Mouse (Mus musculus): ENCODE measurements around the gene Lyz2. TPM values are rescaled to one million over a fixed set of nuclear protein-coding genes. Genes with fewer than 3 reads are reported as not detected.
"Not testable (repeated sequence)": the region's sequence is repeated elsewhere in the genome, so short reads cannot be mapped to it uniquely, and the experiment has no call there.

Gene Lyz2
- 10 to 100 TPM; 18.8 to 20.3 TPM for total RNA-seq (2021)
- long read RNA-seq, experiment 1, transcript Lyz2-201 (4 exons, 1,316 nt) = major isoform, 27 of 28 reads
- long read RNA-seq, experiment 1, partial matches to known transcripts = 1 of 28 reads
- long read RNA-seq, experiment 1, other reads (novel, unspliced or antisense) = 0 of 28 reads
- long read RNA-seq, experiment 2, transcript Lyz2-201 (4 exons, 1,316 nt) = major isoform, 25 of 26 reads
- long read RNA-seq, experiment 2, partial matches to known transcripts = 1 of 26 reads
- long read RNA-seq, experiment 2, other reads (novel, unspliced or antisense) = 0 of 26 reads

DNA sequence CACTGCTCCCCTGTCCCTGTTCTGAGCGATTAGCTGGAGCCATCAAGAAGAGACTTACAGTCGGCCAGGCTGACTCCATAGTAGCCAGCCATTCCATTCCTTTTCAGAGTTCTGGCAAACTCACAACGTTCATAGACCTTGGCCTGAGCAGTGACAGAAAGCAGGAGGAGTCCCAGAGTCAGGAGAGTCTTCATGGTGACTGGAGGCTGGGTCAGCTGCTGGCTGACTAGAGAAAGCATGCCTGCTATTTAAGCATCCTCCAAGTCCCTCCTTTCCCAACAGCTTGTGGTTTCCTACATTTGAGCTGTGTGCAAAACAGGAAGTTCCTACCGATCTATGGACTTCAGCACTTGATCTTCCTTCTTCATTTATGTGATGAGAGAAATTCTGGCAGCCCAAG is at the start of gene Lyz2:
Gene Lyz2 (minus strand): TSS at position 273 of the 400 bp plus-strand sequence.
- DNase-seq (ENCODE audit: low spot score in 2 of 2) = no peak

DNA sequence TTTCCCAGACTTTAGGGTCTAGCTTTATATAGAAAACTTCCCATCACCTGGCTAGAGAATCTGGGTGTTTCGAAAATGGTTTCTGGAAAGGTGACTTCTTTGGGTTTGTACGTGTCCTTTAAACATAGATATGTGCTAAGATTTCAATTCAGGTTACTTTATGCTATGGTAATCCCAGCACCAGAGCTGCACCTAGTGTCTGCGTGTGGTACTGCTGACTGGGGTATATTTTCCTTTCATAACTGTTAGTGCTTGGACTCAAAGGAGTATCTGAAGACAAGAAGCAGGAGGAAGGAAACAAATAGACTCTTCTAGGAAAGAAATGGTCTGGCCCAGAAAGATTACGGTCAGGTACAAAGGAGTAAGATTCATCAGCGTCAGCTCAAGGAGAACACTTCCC is 48.4 kb upstream of the Lyz2 start:
- DNase-seq (ENCODE audit: low spot score in 2 of 2) = no peak

DNA sequence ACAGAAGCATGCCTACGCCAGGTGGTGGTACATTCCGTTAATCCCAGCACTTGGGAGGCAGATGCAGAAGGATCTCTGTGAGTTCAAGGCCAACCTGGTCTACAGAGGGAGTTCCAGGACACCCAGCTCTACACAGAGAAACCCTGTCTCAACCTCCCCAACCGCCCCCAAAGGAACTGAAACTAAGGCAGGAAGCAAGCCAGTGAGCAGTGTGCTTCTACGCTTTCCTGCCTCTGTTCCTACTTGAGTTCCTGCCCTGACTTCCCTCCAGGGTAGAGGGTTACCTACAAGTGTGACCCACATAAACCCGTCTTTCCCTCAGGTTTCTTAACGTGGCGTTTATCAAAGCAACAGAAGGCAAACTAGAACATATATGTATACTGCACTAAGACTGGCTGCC is 41.7 kb upstream of the Lyz2 start:
- DNase-seq (ENCODE audit: low spot score in 2 of 2) = no peak

DNA sequence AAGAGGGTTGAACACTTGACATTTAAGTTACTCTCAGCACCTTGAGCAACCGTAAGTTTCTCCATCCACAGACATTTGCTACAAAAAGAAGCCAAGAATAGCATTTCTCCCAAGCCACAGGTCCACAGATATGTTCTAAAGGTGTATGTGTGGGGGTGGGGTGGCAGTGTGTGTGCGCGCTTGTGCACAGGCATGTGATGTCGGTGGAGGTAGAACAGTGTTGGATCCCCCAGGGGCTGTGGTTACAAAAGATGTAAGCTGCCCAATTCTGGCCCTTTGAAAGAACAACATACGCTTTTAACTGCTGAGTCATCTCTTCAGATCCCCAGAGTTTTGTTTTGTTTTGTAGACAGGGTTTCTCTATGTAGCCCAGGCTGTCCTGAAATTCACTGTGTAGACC is 40.5 kb upstream of the Lyz2 start:
- no peak for DNase-seq (ENCODE audit: low spot score in 2 of 2)

DNA sequence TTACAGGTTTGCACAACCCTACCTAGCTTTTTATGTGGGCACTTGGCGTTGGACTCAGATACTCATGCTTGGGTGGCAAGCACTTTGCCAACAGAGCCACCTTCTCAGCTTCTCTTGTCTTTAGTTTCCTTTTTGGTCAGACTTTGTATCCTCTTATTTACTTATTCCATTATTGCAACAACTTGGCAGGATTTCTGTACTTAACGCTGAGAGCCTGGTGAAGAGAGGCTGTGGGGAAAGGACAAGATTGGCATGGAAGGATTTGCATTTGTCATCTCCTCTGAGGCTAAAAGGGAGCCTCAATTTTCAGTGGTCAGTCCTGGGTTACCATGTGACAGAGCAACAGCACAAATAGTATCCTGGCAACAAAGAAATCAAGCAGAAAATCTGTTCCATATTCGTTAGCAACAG is 38.5 kb upstream of the Lyz2 start:
- no peak for DNase-seq (ENCODE audit: low spot score in 2 of 2)

DNA sequence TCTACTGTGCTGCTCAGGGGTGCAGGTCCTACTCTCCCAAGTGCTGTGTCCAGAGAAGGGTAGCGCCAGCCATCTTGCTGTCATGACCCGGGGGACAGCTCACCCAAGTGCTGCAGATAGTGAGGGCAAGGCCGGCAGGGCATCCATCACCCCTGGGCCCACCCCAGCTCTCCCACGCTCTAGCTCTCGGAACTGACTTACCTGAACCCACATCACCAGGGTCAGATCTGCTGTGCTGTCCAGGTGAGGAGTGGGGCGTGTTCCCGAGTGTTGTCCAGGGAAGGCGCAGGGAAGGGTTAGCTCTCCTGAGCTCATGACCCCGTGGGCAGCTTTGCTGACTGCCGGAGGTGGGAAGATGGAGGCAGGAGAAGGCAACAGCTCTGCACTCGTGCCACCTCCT is 34.3 kb upstream of the Lyz2 start:
- no peak for DNase-seq (ENCODE audit: low spot score in 2 of 2)

DNA sequence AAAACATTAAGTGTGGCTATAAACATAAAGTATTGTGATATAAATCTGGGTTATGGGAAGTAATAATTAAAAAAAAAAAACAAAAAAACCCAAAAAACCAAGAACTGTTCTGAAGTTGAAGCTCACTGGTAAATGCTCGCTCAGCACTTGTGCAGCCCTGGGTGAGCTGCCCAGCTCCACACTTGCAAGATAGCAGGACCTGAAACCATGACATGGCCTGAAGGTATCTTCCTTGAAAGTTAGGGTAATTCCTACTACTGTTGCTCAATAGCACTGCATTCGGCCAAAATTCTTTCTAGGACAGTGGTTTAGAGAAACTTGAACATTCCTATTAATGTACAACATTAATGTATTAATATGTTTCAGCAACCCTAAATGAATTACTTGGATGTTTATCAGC is 31.0 kb upstream of the Lyz2 start:
- DNase-seq (ENCODE audit: low spot score in 2 of 2) = no peak

DNA sequence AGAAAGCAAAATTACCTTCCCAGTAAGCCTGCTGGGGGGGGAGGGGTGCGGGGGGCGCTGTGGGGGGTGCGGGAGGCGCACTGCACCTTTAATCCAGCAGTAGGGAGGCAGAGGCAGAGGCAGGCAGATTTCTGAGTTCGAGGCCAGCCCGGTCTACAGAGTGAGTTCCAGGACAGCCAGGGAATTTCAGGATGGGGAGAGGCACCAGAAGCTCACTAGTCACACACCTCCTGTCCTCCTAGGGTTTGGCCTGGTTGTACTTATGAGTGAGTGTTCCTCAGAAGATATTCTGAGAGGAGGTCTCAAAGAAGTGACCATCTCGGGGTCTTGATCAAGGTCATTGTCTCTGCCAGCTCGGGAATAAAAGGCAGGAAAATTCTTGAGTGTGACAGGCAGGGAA is 30.0 kb upstream of the Lyz2 start:
- DNase-seq (ENCODE audit: low spot score in 2 of 2) = no peak

DNA sequence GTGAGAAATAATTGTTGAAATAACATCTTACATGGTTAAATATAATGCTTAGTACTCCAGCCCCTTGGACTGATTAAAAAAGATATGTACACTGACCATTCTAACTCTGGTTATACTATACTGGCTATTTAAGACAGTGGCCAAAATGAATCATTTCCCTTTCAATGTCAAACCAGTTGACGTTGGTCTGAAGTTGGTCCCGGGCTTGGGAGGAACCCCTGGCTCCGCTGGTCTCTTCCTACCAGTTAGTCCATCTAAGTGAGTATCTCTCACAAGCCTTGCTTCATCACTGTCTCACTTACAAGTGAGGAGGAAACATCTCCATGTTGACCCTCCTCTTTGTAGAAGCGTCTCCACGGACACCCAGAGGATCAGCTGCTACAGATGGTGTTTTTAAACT is 22.2 kb upstream of the Lyz2 start:
- no peak for DNase-seq (ENCODE audit: low spot score in 2 of 2)

DNA sequence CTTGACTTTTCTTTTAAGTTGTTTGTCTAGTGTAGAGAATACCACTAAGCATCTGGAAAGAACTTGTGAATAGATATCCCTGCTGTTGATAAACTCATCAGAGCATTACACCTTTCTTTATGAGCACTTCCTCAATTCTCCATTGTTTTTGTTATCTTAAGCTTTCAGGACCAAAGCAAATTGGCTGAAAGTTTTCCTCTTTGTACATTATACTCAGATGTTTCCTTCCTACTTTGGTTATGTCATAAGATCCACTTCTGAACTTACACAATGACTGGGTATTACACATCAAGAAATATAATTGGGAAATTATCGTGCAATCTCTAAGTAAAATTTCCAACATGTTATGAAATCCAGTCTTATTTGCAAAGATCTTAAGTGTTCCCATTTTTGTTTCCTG is 19.6 kb upstream of the Lyz2 start:
- DNase-seq (ENCODE audit: low spot score in 2 of 2) = no peak

DNA sequence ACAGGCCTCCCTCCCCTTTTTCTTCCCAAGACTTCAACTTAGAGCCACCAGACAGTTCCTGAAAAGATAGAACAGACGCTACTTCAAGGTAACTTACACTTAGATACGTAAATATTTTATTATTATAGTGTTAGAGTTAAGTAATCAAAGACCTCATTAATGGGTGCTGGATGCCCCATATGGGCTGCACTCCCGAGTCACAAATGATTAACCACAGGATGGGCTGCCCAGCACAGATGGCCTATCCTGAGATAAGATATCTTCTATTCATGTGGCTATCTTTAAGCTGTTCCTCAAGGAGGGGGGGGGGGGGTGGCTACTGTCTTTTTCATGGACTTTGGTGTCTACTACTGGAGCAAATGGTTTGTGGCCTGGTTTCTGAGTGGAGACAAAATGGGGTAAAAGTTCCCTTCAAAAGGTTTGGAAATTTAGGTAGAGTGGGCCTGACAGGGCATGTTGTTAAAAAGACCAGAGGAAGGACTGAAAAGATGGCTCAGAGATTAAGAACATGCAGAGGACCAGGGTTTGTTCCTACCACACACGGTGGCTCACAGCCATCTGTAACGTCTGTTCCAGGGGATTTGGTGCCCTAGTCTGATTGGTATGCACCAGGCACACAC is 17.9 kb upstream of the Lyz2 start:
- no peak for DNase-seq (ENCODE audit: low spot score in 2 of 2)

DNA sequence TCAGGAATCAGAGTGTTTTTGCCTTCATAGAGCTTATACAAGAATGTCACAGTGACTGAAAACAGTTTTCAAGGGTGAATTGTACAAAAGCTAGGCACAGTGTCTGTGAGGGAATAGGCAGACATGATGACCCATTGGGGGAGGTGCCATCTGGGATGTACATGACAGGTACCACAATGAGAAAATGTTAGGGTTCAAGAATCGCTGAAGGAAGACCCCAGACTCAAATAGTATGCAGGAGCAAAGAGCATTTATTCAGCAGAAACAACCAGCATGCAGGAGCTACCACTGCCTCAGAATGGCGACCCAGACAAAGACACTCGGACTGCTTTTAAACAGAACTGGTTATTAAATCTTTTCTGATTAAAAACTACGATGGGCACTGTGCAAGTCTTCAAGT is 17.0 kb upstream of the Lyz2 start:
- DNase-seq (ENCODE audit: low spot score in 2 of 2) = no peak

DNA sequence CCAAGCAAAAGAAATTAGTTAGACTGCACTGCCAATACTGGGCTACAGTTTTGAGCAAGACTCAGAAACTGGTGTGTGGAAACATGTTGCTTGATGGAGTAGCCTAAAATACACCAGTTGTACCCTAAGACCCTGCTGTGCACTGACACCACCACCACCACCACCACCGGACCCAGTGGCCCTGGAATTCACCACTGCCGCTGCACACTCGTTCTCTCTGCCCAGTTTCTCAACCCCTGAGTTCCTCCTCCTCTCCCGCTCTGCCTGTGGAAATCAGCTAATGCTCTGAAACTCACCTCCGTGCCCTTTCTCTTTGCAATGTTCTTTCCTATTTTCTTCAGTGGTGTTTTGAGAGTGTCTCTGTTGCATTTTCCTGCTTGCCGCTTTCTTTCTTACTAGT is 16.2 kb upstream of the Lyz2 start:
- DNase-seq (ENCODE audit: low spot score in 2 of 2) = no peak

DNA sequence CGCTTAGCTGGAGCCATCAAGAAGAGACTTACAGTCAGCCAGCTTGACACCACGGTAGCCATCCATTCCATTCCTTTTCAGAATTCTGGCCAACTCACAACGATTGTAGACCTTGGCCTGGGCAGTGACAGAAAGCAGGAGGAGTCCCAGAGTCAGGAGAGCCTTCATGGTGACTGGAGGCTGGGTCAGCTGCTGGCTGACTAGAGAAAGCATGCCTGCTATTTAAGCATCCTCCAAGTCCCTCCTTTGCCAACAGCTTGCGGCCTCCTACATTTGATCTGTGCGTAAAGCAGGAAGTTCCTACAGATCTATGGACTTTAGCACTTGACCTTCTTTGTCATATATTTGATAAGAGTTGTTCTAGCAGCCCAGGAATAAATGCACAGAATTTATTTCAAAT is 10.6 kb upstream of the Lyz2 start, which contains the start of gene Lyz1:
Gene Lyz1 (minus strand): TSS at position 198 of the 400 bp plus-strand sequence.
- DNase-seq (ENCODE audit: low spot score in 2 of 2) = no peak

DNA sequence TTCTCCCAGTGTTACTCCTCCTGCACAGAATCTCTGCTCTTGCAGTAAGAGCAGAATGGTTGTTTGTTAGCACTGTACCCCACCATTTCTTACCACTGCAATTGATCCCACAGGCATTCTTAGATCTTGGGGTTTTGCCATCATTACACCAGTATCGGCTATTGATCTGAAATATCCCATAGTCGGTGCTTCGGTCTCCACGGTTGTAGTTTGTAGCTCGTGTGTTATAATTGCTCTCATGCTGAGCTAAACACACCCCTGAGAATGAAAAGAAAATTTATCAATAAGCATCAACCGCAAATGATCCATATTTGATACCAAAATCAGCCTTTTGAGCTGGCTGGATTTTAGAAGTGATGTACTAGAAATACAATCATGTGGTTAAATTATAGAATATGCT is 8.8 kb upstream of the Lyz2 start:
- not testable (repeated sequence) for DNase-seq (ENCODE audit: low spot score in 2 of 2)

DNA sequence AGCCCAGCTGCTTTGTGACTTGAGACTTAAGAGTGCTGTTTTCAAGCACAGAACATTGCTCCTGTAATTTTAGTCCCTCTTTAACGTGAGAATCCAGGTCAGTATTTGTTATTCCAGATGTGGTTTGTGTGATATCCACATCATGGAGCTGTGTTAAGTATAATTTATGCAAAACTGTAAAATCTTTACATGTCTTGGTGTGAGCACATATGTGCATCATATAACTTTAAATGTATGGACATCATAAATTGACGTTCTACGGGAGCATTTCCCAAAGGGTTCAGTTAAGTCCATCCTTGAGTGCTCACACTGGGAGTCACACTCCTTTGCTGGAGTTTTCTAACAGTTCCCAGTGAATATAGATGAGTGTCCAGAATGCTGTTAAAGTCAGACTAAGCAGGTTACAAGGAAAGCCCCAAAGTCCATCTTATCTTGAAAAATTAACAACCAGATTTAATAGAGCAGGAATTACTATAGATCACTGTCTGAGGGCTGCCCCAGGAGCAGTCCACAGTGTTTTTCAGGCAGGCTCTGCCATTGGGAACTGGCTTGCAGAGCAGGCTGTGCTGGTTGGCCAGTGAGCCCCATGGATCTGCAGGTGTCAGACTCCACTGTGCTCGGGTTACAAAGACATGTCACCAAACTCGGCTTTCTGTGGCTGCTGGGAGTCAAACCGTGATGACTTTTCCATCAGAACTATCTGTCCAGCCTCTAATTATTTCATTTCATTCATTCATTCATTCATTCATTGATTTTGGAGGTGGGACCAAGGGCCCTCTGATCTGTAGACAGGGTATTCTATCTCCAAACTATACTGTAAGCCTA is 8.1 kb upstream of the Lyz2 start:
- DNase-seq (ENCODE audit: low spot score in 2 of 2) = no peak

DNA sequence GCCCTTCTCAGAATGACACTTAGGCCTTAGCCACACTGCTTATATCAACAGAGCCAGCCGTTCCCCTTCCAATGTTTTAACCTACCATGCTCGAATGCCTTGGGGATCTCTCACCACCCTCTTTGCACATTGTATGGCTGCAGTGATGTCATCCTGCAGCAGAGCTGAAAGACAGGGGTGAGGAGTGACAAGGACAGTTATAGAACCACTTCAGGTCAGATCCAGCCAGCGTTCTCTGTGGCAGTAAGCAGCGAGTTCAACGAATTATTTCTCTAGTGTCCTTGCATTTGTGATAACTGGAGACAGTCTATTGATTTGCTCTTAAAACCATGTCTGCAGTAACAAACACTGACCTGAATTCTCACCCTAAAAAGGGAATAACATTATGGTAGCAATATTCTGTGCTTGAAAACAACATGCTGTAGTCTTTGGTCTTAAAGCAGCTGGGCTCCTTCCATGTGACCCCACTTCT is 6.9 kb upstream of the Lyz2 start:
- not testable (repeated sequence) for DNase-seq (ENCODE audit: low spot score in 2 of 2)

DNA sequence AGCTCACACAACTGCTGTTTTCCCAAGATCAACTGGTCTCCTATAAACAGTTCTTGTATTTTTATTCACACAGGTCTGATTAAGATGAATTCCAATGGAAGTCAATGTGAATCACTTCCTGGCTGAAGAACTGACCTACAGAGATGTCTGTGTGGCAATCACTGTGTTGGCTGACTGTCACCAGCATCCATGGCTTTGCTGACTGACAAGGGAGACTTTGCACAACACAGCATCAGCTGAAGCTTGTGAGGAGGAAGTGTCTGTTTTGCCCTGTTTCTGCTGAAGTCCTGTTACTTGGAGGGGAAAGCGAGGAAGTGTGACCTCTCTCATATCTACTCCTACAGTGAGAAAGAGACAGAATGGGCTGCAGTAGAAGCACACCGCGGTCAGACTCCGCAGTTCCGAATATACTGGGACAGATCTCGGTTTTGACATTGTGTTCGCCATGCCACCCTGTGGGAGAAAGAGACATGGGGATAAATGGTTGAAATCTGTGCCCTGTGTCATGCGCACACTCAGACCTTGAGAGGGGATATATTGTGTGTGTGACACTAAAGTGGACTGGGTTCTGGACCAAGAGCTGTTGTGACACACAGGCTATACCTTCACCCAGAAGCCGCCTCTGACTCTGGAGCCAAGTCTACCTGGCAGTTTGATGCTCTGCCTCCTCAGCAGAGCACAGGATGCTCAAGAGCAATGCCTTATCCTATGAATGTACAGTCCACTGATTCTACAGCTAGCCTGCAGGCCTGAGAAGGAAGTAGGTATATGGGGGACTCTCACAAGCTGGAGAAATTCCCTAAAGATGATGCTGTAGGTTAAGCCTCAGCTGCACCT is 6.3 kb upstream of the Lyz2 start:
- DNase-seq (ENCODE audit: low spot score in 2 of 2) = no peak

DNA sequence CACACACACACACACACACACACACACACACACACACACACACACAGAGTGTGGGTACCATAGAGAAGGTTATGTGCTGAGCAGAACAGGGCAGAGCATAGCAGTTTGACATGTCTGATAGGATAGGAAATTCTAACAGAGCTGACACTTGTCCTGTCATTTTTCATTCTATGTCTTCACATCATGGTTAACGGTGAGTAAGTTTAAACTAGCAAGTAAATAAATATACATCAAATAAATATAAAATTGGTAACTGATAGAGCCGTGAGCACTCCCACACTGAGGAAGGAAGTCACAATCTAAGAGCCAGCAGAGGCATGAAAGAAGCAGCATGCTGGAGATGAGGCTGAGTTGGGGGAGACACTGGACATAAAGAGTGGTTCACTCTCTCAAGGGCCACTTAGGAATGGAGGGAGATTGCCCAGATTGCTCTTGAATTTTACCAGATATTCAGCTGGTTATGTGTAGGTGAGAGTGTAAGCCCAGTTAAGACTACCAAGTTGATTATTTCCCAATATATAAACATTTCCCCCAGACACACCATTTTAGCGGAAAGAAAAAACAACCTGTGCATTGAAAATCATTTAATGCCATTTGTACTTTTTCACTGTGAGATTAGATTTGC is 5.2 kb upstream of the Lyz2 start:
- DNase-seq (ENCODE audit: low spot score in 2 of 2) = no peak

DNA sequence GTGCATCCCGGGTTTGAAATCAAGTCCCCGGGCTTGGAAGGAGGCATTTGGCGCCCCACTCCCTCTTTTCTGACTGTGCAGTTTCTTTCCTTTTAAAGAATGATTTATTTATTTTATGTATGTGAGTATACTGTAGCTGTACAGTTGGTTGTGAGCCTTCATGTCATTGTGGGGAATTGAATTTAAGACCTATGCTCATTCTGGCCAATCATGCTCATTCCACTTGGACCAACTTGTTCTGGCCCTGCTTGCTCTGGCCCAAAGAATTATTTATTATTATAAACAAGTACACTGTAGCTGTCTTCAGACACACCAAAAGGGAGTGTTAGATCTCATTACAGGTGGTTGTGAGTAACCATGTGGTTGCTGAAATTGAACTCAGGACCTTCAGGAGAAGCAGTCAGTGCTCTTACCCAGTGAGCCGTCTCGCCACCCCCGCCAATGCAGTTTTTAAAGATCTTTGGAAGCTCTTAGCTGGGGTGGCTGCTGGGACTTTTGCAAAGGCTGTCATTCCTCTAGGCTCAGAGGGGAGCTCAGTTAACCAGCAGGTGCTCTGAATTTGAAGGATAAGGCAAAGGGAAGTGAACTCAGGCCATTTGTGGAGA is 4.3 kb upstream of the Lyz2 start:
- DNase-seq (ENCODE audit: low spot score in 2 of 2) = no peak
